Mouse (Mus musculus) ES-Bruce4 (cell line): ENCODE data around the gene Bmper. TPM values are rescaled to one million over a fixed set of nuclear protein-coding genes. Genes with fewer than 3 reads are reported as not detected.

Experiments
- H3K27ac ChIP-seq: 2 replicates; pipeline ENCODE4 v1.5.1; 2012; ENCODE audit warnings: low read length, inconsistent platforms; ENCODE audit not compliant: insufficient read depth
- H3K27me3 ChIP-seq: 2 replicates; pipeline ENCODE4 v1.6.1; 2012; ENCODE audit warnings: mild to moderate bottlenecking, low read length, inconsistent platforms; ENCODE audit not compliant: control insufficient read depth, poor library complexity, insufficient read depth, severe bottlenecking
- H3K36me3 ChIP-seq: 2 replicates; pipeline ENCODE4 v1.6.1; 2012; ENCODE audit warnings: inconsistent platforms, mild to moderate bottlenecking, low read length, moderate library complexity; ENCODE audit not compliant: control insufficient read depth, poor library complexity, insufficient read depth, severe bottlenecking
- H3K4me1 ChIP-seq: one replicate; pipeline ENCODE4 v1.8.1; 2011; ENCODE audit warnings: low read length; ENCODE audit not compliant: control insufficient read depth, insufficient read depth
- H3K4me3 ChIP-seq: 2 replicates; pipeline ENCODE4 v1.5.1; 2011; ENCODE audit warnings: low read depth, mild to moderate bottlenecking, low read length
- H3K9ac ChIP-seq: 2 replicates; pipeline ENCODE4 v1.6.1; 2012; ENCODE audit warnings: low read depth, mild to moderate bottlenecking, inconsistent platforms; ENCODE audit not compliant: poor library complexity, severe bottlenecking
- H3K9me3 ChIP-seq: replicated peaks from 2 replicates; pipeline ENCODE4 v1.6.1; 2012; ENCODE audit warnings: mild to moderate bottlenecking, low read length, inconsistent platforms; ENCODE audit not compliant: control insufficient read depth, poor library complexity, insufficient read depth, severe bottlenecking
- CTCF ChIP-seq: IDR thresholded peaks from one replicate; pipeline ENCODE4 v1.8.1; 2011; ENCODE audit warnings: low read depth, low read length
- EP300 ChIP-seq: IDR thresholded peaks from 2 replicates; pipeline ENCODE4 v1.6.1; 2011; ENCODE audit warnings: low read depth, low read length; ENCODE audit not compliant: insufficient read depth
- POLR2A ChIP-seq: IDR thresholded peaks from one replicate; pipeline ENCODE4 v1.8.1; 2011; ENCODE audit warnings: low read length; ENCODE audit not compliant: insufficient read depth
- polyA plus RNA-seq: library from polyadenylated mRNA; stranded (reverse); fragments of >200 nt; gene quantifications from 2 replicates; pipeline ENCODE4 v1.2.4, GENCODE M21; 2011; ENCODE audit warnings: low read depth; ENCODE audit not compliant: missing spikeins, insufficient read depth, insufficient read length

The Bmper gene
- polyA plus RNA-seq, 1 experiment, result not detected

- no peaks in the 10 kb centered on the region for H3K4me1 ChIP-seq
- H3K36me3 ChIP-seq, result no peaks in the 10 kb centered on the region
- H3K27ac ChIP-seq, result no peak overlapping the region
- H3K27me3 ChIP-seq, result no peaks in the 10 kb centered on the region
- no peak overlapping the region for H3K4me3 ChIP-seq
- H3K9ac ChIP-seq, result no peak overlapping the region
- TF ChIP-seq EP300 (no peak), CTCF (no peak), POLR2A (no peak)
- H3K9me3 ChIP-seq, result no peaks in the 10 kb centered on the region
Measured at GRCm38 (mm10) chr9:23397876-23398275, 175.0 kb downstream of the Bmper start.

DNA sequence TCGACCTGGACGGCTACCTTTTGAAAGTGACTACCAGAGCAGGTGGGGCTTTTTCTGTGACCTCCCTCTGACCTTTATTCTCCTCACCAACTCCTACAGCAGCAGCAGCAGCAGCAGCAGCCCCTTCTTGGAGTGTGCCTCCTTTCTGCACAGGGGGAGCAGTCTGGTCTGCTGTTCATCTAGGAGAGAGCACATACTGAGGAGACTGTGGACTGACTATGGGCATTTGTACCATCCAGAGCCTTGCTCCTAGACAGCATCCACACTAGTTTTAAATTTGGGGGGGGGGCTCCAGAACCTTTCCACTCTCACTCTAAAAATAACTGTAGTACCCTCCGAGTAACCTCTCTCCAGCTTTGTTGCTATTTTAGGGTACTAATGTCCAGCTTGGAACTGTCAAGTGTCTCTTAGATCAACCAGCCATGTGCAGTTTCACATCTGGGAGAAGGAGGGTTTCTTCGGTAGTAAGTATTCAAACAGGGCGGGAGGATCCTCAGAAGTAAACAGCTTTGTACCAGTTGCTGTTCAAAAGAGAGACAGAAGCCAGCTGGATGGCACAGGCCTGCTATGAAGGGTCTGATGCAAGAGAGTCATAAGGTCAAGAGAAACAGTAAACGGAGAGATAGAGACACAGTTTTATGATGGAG is 176.9 kb downstream of the Bmper start:
- Histone ChIP-seq H3K36me3 (no peaks in the 10 kb centered on the region), H3K9me3 (no peaks in the 10 kb centered on the region), H3K4me1 (no peaks in the 10 kb centered on the region), H3K27ac (no peak overlapping the region), H3K9ac (no peak overlapping the region), H3K27me3 (no peaks in the 10 kb centered on the region), H3K4me3 (no peak overlapping the region)
- TF ChIP-seq EP300 (no peak), CTCF (no peak), POLR2A (no peak)

- no peaks in the 10 kb centered on the region for H3K36me3 ChIP-seq
- H3K4me1 ChIP-seq, result no peaks in the 10 kb centered on the region
- no peak overlapping the region for H3K4me3 ChIP-seq
- H3K27ac ChIP-seq, result no peak overlapping the region
- H3K9me3 ChIP-seq, result no peaks in the 10 kb centered on the region
- no peaks in the 10 kb centered on the region for H3K27me3 ChIP-seq
- H3K9ac ChIP-seq, result no peak overlapping the region
- no peak for TF ChIP-seq EP300
- TF ChIP-seq POLR2A, result no peak
- no peak for TF ChIP-seq CTCF
Measured at GRCm38 (mm10) chr9:23407416-23407815, 184.5 kb downstream of the Bmper start.

- H3K9me3 ChIP-seq, result no peaks in the 10 kb centered on the region
- no peak for TF ChIP-seq CTCF
- no peak for TF ChIP-seq POLR2A
- TF ChIP-seq EP300, result no peak
- no peak overlapping the region for H3K27ac ChIP-seq
- H3K27me3 ChIP-seq, result no peaks in the 10 kb centered on the region
- no peak overlapping the region for H3K4me3 ChIP-seq
- H3K36me3 ChIP-seq, result no peaks in the 10 kb centered on the region
- no peak overlapping the region for H3K9ac ChIP-seq
- no peaks in the 10 kb centered on the region for H3K4me1 ChIP-seq
Measured at GRCm38 (mm10) chr9:23407935-23408781, 185.3 kb downstream of the Bmper start.

DNA sequence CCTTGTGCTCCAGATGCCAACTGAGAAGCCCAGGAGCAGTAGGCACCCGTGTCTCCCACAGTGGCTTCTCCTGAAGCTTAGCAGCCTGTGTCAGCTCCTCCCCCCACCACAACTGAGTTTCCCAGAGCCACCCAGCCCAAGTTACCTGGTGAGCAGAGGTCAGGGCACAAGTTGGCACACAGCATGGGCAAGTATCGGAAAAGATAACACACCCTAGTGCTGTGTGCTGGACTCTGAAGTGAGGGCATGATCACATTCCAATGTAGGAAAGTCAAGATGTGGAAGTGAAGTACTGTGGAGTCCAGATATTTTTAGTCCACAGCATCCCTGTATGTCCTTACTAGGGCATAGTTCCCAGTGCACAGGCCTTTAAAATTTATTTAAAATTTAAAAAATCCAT is 187.7 kb downstream of the Bmper start:
- no peaks in the 10 kb centered on the region for H3K27me3 ChIP-seq
- no peak overlapping the region for H3K27ac ChIP-seq
- no peaks in the 10 kb centered on the region for H3K9me3 ChIP-seq
- H3K4me3 ChIP-seq, result no peak overlapping the region
- H3K9ac ChIP-seq, result no peak overlapping the region
- no peaks in the 10 kb centered on the region for H3K4me1 ChIP-seq
- no peak for TF ChIP-seq EP300
- no peaks in the 10 kb centered on the region for H3K36me3 ChIP-seq

DNA sequence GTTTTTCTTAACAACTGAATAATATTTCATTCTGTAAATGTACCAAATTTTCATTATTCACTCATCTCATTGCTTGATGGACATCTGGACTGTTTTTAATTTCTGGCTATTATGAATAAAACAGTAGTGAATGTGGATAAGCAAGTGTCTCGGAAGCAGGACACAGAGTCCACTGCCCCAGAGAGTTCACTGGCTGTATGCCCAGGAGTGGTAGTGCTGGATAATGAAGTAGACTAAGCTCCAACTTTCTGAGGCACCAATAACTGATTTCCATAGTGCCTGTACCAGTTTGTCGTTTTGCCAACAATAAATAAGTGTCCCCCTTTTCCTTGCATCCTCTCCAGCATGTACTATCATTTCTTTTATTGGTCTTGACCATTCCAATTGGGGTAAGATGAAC is 190.1 kb downstream of the Bmper start:
- TF ChIP-seq CTCF (no peak), EP300 (no peak), POLR2A (no peak)
- Histone ChIP-seq H3K4me3 (no peak overlapping the region), H3K9me3 (no peaks in the 10 kb centered on the region), H3K9ac (no peak overlapping the region), H3K4me1 (no peaks in the 10 kb centered on the region), H3K27ac (no peak overlapping the region), H3K36me3 (no peaks in the 10 kb centered on the region), H3K27me3 (no peaks in the 10 kb centered on the region)
